Mouse (Mus musculus) thymus, adult 2 months (tissue): ENCODE results near the gene Dennd2a.

ENCODE experiments used
- CTCF ChIP-seq: fragments of 200-500 bp; IDR thresholded peaks from 2 replicates; pipeline ENCODE4 v1.5.1; 2012; ENCODE audit warnings: mild to moderate bottlenecking, control low read depth, low read length, moderate library complexity, borderline replicate concordance; ENCODE audit not compliant: control insufficient read depth, poor library complexity, insufficient read depth; ENCODE audit errors: extremely low read depth
- POLR2A ChIP-seq: fragments of 200-500 bp; IDR thresholded peaks from 2 replicates; pipeline ENCODE4 v1.6.1; 2012; ENCODE audit warnings: mild to moderate bottlenecking, low read length, control low read depth, moderate library complexity; ENCODE audit not compliant: control insufficient read depth, poor library complexity, insufficient read depth; ENCODE audit errors: extremely low read depth

DNA sequence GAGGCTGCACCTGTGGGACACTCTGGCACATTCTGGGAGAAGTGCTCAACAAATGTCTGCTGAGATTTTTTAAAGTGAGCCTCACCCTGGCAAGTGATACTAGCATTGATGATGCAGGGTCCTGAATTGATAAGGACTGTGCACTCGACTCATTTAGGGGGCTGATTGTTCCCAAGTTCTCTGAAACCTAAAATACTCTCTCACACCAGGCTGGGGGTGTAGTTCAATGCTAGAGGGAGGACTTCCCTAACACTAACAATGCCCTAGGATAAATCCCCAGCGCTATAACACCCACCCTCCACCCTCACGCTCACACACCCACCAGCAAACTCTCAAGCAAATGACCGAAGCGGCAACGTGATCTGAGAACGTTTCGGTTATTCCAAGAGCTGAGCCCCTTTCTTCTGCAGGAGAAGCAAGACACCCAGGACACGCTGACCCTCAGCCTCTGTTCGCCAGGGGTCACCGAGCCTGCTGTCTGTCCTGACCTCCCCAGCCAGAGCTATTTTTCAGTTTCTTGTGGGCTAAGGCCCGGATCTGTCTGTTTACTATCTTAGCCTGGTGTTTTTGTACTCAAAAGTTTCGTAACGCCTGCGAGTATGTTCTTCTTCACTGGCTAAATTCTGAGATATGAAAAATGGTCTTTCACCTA is 13.8 kb downstream of the Dennd2a start:
- no peak for TF ChIP-seq CTCF
- no peak for TF ChIP-seq POLR2A
